Comparison of ENCODE assay signal across 8 mouse cellular contexts in genomic region chrX:159626907-159627587, GRCm38 (mm10). TPM values are rescaled to one million over a fixed set of nuclear protein-coding genes. Genes with fewer than 3 reads are reported as not detected.
DNase-seq lines count a peak whose midpoint lies in the region; ATAC-seq and TF ChIP-seq lines count a peak whose summit lies in the region.

Gene Sh3kbp1 (plus strand): TSS chrX:159627272.

- peak; percentile 67 for ATAC-seq in activated CD4-positive, CD25-positive, alpha-beta regulatory T cell, adult 4 months
- ATAC-seq in common myeloid progenitor, adult 5-6 weeks (replicated peaks; ENCODE audit: low read depth, poor library complexity, severe bottlenecking): peak; percentile 68
- ATAC-seq in hindbrain, embryonic 15.5 days (ENCODE audit: low FRiP score, low read depth): peak; percentile 86

- H3K9me3 ChIP-seq in hindbrain, embryonic 15.5 days: no peaks in the 10 kb centered on the region

- H3K4me2 ChIP-seq in hindbrain, embryonic 15.5 days: peak within 1 kb of the TSS; percentile 66

- H3K9ac ChIP-seq in hindbrain, embryonic 15.5 days: peak within 1 kb of the TSS; percentile 73

- intact Hi-C loops in gastrocnemius, adult 2 months (cut with DNase I): loop anchor here (2.0 to 10.0 kb wide), 3 partner anchors 95 to 336 kb away; no protein-coding TSS in a partner anchor

- H3K27me3 ChIP-seq in hindbrain, embryonic 15.5 days: no peaks in the 10 kb centered on the region

- peak within 1 kb of the TSS; percentile 74 for H3K27ac ChIP-seq in gastrocnemius, adult 2 months
- H3K27ac ChIP-seq in hindbrain, embryonic 15.5 days (replicated peaks): peak within 1 kb of the TSS; percentile 84

- H3K36me3 ChIP-seq in hindbrain, embryonic 15.5 days: no peaks in the 10 kb centered on the region

- H3K4me1 ChIP-seq in hindbrain, embryonic 15.5 days (replicated peaks): peaks cover 17% of the 10 kb centered on the region; the same call in 1 of the 2 replicates

- H3K4me3 ChIP-seq in gastrocnemius, adult 2 months: peak within 1 kb of the TSS; percentile 82
- H3K4me3 ChIP-seq in hindbrain, embryonic 15.5 days: peak within 1 kb of the TSS; percentile 73

- DNase-seq in gastrocnemius, adult 2 months: peak; percentile 83
- peak; percentile 36 to 59 for DNase-seq in left cerebral cortex, adult 18-20 months (ENCODE audit: low spot score in 2 of 2)
- DNase-seq in lung, postnatal 4 days: peak; percentile 81 to 86
- DNase-seq in right cerebral cortex, adult 18-20 months: peak; percentile 58
- peak; percentile 9 for DNase-seq in urinary bladder, postnatal 10 days (ENCODE audit: low spot score)

- TF ChIP-seq CTCF in gastrocnemius, adult 2 months (IDR thresholded peaks at IDR 0.05): peak; percentile 48

- 15% methylated on average over 55 of the region's 60 CpGs for whole genome bisulfite sequencing in hindbrain, embryonic 15.5 days

RNA-seq across cellular contexts. Expression of gene Sh3kbp1, which starts in this region (rescaled TPM):
- polyA plus RNA-seq in activated CD4-positive, CD25-positive, alpha-beta regulatory T cell, adult 4 months (2017; shearing (Covaris generic)): 100 to 1,000 TPM; 230 to 269 TPM
- 78.7 and 80.3 TPM in 2 replicates for total RNA-seq in common myeloid progenitor, adult 5-6 weeks (2017)
- 10 to 100 TPM; 11.2 to 36.5 TPM for total RNA-seq in gastrocnemius, adult 2 months (2021)
- 44.0 and 51.2 TPM in 2 replicates for polyA plus RNA-seq in hindbrain, embryonic 15.5 days (2015; fragmentation: Nextera tagmentation; extraction: Ambion mirVana)
- 10 to 100 TPM; 55.9 to 59.4 TPM for total RNA-seq in left cerebral cortex, adult 18-20 months (2021)

Comparison
In these comparisons a context has a peak if more than half of its experiments do, and no peak if none do; other contexts are left out.
1. Peak in every context shown above with its lines: DNase-seq, ATAC-seq, H3K4me3 ChIP-seq and H3K27ac ChIP-seq.
2. DNase-seq: peak in every context shown above with its lines; median percentile 84 in lung, postnatal 4 days; 83 in gastrocnemius, adult 2 months; 58 in right cerebral cortex, adult 18-20 months; 48 in left cerebral cortex, adult 18-20 months; 9 in urinary bladder, postnatal 10 days.